Mouse (Mus musculus) cerebellum, adult (tissue): ENCODE data around the gene Tns2.

ENCODE experiments used
- ATAC-seq: cut with Nextera tagmentation; 2 replicates; pipeline ENCODE4 v1.9.2; 2017; ENCODE audit warnings: mild to moderate bottlenecking, moderate library complexity, mixed read lengths; ENCODE audit not compliant: insufficient number of reproducible peaks, low FRiP score, low TSS enrichment

Tns2 gene

DNA sequence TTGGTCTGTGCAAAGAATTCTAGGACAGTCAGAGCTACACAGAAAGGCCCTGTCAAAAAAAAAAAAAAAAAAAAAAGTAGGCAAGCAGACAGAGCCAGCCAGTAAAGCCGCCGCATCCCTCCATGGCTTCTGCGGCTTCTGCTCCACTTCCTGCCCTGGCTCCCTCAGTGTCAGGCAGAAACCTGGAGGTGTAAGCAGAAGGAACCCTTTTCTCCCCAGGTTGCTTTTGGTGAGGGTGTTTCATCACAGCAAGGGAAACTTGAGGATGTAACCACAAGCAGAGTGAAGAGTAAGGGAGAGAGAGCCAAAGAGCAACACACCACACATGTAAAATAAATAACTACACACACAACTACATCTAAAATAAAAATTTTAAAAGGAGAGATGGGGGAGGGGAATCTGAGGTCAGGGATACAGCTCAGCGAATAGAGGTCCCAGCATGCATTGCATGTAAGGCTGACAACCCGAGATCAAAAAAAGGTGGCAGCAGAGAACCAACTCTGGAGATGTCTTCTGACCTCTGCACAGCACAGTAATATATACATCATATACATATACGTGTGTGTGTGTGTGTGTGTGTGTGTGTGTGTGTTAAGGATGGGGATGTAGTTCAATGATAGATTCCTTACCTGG is 65.4 kb downstream of the Tns2 start:
- no peak for ATAC-seq
